Mouse (Mus musculus): ENCODE measurements around the gene Atp5mpl.

DNA sequence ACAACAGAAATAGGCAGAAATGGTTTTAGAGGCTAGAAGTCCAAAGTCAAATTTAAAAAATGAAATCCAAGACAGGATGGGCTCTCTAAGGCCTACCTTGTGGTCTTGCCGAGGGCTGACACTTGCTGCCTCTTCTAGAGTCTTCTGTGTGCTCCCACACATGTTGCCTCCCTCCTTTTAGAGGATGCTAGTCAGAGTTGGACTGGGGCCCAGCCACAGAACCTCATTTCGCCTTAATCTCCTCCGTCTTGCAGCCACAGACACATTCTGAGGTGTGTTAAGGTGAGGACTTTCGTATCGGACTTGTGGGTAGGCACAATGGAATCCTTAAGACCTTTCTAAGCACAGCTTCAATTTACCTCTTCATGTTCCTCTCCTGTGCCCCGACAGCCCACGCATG lies 54.0 kb downstream of the Atp5mpl start:
- no peak for TF ChIP-seq CTCF (IDR thresholded peaks at IDR 0.05; ENCODE audit: low read depth)
- no peak for TF ChIP-seq EP300 (IDR thresholded peaks at IDR 0.05; ENCODE audit: low read depth)
